Mouse (Mus musculus) hindbrain, embryonic 16.5 days (tissue): ENCODE data around the gene 1700001O22Rik. TPM values are rescaled to one million over a fixed set of nuclear protein-coding genes. Genes with fewer than 3 reads are reported as not detected.
A peak's percentile ranks its signal among the peaks of the same experiment; 100 is the strongest.

Experiments used
- ATAC-seq: fragments of 200-750 bp; cut with Nextera tagmentation; 2 replicates; pipeline ENCODE4 v1.8.0; 2017; ENCODE audit warnings: moderate TSS enrichment, moderate library complexity
- H3K27ac ChIP-seq: fragments of 300-500 bp; sonication (generic); 2 replicates; pipeline ENCODE4 v1.5.1; 2014; ENCODE audit warnings: low read depth, mild to moderate bottlenecking, control low read depth, low read length, moderate library complexity
- H3K27me3 ChIP-seq: fragments of 300-500 bp; sonication (generic); replicated peaks from 2 replicates; pipeline ENCODE4 v1.6.1; 2014; ENCODE audit warnings: low read length; ENCODE audit not compliant: control insufficient read depth, insufficient read depth
- H3K36me3 ChIP-seq: fragments of 300-500 bp; sonication (generic); 2 replicates; pipeline ENCODE4 v1.6.1; 2014; ENCODE audit warnings: mild to moderate bottlenecking, low read length, moderate library complexity, mixed read lengths; ENCODE audit not compliant: control insufficient read depth, insufficient read depth
- H3K4me1 ChIP-seq: fragments of 300-500 bp; sonication (generic); 2 replicates; pipeline ENCODE4 v1.6.1; 2014; ENCODE audit warnings: low read depth, low read length; ENCODE audit not compliant: control insufficient read depth, insufficient read depth
- H3K4me2 ChIP-seq: fragments of 300-500 bp; sonication (generic); 2 replicates; pipeline ENCODE4 v1.6.1; 2014; ENCODE audit warnings: mild to moderate bottlenecking, low read length, control low read depth, moderate library complexity
- H3K4me3 ChIP-seq: fragments of 300-500 bp; sonication (generic); 2 replicates; pipeline ENCODE4 v1.5.1; 2014; ENCODE audit warnings: mild to moderate bottlenecking, low read length, control low read depth, moderate library complexity
- H3K9ac ChIP-seq: fragments of 300-500 bp; sonication (generic); 2 replicates; pipeline ENCODE4 v1.6.1; 2014; ENCODE audit warnings: low read depth, mild to moderate bottlenecking, control low read depth, low read length, moderate library complexity
- H3K9me3 ChIP-seq: fragments of 300-500 bp; sonication (generic); 2 replicates; pipeline ENCODE4 v1.6.1; 2014; ENCODE audit warnings: mild to moderate bottlenecking, low read length, moderate library complexity; ENCODE audit not compliant: control insufficient read depth
- WGBS: fragments of 180-500 bp; shearing (Covaris S2); extraction: QIAGEN DNeasy Blood & Tissue Kit; methylation state at CpG from one replicate; pipeline ENCODE4 v1.1.7; 2014; 5-methylcytosine and 5-hydroxymethylcytosine counted together
- polyA plus RNA-seq: library from polyadenylated mRNA; unstranded; fragments of >200 nt; fragmentation: Nextera tagmentation; extraction: Ambion mirVana; gene quantifications from 2 replicates; pipeline ENCODE4 v1.2.1, GENCODE M21; 2015

Gene 1700001O22Rik
- polyA plus RNA-seq, 1 experiment from 2014 or later = 1.4 TPM

DNA sequence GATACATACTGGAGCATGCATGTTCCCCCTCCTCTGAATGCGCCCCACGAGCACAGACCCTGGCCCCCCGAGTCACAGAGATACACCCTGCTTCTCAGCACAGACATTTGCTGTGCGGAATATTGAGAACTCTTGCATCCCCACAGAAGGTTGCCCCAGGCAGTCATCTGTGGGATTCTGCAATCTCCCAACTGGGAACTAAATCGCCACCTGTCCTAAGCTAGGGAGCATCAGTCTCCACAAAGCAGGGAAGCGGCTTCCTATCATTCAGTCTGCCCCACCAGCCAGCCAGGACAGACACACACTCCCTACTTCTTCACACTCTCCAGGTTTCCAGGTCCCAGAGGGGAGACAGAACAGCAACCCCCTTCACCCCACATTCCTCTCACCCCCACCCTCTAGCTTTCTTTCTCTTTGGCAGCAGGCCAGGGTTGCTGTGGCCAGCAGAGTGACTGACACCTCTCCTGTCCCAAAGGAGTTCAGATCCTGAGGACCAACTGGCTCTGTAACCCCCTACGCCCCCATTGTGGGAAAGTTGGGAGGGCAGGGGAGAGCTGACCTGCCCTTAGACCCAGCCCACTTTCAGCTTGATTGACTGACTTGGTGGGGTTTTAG lies 35.7 kb downstream of the 1700001O22Rik start:
- peaks cover 4% of the 10 kb centered on the region for H3K9me3 ChIP-seq
- no peak overlapping the region for H3K9ac ChIP-seq
- WGBS = 65% methylated on average over 7 of the region's 7 CpGs
- H3K4me3 ChIP-seq = no peak overlapping the region
- no peaks in the 10 kb centered on the region for H3K27me3 ChIP-seq
- H3K27ac ChIP-seq = no peak overlapping the region
- H3K36me3 ChIP-seq = no peaks in the 10 kb centered on the region
- H3K4me2 ChIP-seq = no peak overlapping the region
- no peak for ATAC-seq
- peaks cover 19% of the 10 kb centered on the region for H3K4me1 ChIP-seq

- ATAC-seq = no peak
- Histone ChIP-seq H3K4me3 (no peak overlapping the region), H3K4me2 (no peak overlapping the region), H3K4me1 (peaks cover 7% of the 10 kb centered on the region), H3K9me3 (peaks cover 4% of the 10 kb centered on the region), H3K9ac (no peak overlapping the region; the same call in 1 of the 2 replicates), H3K27ac (no peak overlapping the region), H3K36me3 (no peaks in the 10 kb centered on the region), H3K27me3 (no peaks in the 10 kb centered on the region)
- 69% methylated on average over 5 of the region's 5 CpGs for WGBS
These were observed 37.0 kb downstream of the 1700001O22Rik start for GRCm38 (mm10) chr2:30766446-30766845.

GRCm38 (mm10) chr2:30760706-30761105 lies 42.8 kb downstream of the 1700001O22Rik start:
- H3K27me3 ChIP-seq = no peaks in the 10 kb centered on the region
- WGBS = 26% methylated on average over 6 of the region's 6 CpGs
- no peak overlapping the region for H3K4me3 ChIP-seq
- no peak overlapping the region for H3K4me2 ChIP-seq
- H3K9ac ChIP-seq = no peak overlapping the region
- ATAC-seq = 0 out of 2 replicates have a peak, but pooled peaks have one; percentile 10
- peaks cover 21% of the 10 kb centered on the region for H3K4me1 ChIP-seq
- H3K36me3 ChIP-seq = no peaks in the 10 kb centered on the region
- H3K9me3 ChIP-seq = peaks cover 4% of the 10 kb centered on the region
- no peak overlapping the region for H3K27ac ChIP-seq

DNA sequence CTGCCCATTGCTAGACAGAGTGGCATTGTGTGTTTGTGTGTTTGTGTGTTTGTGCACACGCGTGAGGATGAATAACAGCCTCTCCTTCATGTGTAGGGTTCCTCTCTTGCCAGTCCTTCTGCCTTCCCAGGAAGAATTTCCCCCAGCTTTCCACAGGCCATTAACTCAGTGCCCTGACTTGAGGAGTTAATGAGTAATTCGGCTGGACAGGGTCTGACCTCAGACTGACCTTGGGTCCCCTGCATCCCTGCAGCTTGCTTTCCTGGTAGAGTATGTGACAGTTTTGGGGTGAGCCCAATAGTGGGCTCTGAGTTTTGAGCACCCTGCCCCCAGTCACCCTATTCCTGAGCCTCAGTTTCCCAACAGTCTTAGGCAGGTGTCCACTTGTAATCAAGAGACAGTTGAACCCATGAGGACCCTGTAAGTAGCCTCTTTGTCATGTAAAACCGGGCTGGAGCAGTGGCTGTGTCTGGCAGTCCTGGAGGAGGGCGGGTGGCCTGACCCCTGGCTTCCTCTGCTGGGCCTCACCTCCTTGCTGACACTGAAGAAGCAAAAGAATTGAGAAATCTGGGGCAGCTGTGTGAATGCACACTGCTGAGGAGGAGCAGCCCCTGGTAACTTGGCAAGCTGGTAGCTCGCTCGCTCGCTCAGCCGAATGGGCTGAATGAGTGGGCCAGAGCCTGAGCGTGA lies 43.5 kb downstream of the 1700001O22Rik start:
- Histone ChIP-seq H3K27me3 (no peaks in the 10 kb centered on the region), H3K27ac (peak overlapping the region; percentile 17; the same call in 1 of the 2 replicates), H3K4me3 (no peak overlapping the region), H3K4me2 (no peak overlapping the region), H3K4me1 (peaks cover 21% of the 10 kb centered on the region), H3K9me3 (peaks cover 4% of the 10 kb centered on the region), H3K9ac (no peak overlapping the region), H3K36me3 (no peaks in the 10 kb centered on the region)
- ATAC-seq = peak; percentile 32
- 40% methylated on average over 10 of the region's 10 CpGs for WGBS

DNA sequence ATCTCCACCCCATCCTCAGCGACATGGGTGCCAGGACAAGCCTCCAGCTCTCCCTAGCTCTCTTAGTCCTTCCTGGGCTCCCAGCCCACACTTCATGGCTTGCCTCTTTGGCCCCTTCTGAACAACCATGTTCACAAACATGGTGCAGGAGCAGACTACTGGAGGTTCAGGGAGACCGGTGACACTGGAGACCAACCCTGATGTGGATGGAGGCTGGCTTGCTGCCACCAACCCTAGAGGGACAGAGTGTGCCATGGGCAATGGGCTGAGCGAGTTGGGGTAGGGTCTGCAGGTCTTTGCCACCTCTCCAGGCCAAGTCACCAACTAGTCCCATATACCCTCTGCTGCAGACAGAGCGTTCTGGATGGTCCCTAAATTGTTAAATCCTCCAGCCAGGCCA lies 44.0 kb downstream of the 1700001O22Rik start:
- no peak for ATAC-seq
- H3K27ac ChIP-seq = no peak overlapping the region
- H3K4me2 ChIP-seq = no peak overlapping the region
- H3K9ac ChIP-seq = no peak overlapping the region
- WGBS = 70% methylated on average over 4 of the region's 4 CpGs
- H3K4me1 ChIP-seq = peaks cover 21% of the 10 kb centered on the region
- no peaks in the 10 kb centered on the region; the same call in 1 of the 2 replicates for H3K9me3 ChIP-seq
- H3K4me3 ChIP-seq = no peak overlapping the region
- no peaks in the 10 kb centered on the region for H3K36me3 ChIP-seq
- no peaks in the 10 kb centered on the region for H3K27me3 ChIP-seq

DNA sequence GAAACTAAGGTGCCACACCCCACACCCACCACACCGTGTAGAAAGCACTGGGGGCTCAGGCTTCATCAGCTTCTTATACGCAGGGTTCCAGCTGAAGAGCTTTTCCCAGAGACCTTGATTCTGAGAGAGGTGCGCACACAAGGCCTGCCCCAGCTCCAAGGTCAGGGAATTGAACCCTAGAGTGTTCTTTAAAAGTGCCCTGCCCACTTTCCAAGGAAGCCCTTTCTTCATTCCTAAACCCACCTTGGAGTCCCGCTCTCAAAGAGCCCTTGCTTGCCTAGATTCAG lies 44.4 kb downstream of the 1700001O22Rik start:
- no peak for ATAC-seq
- H3K4me2 ChIP-seq = no peak overlapping the region
- H3K27me3 ChIP-seq = no peaks in the 10 kb centered on the region

GRCm38 (mm10) chr2:30758341-30759087 lies 44.9 kb downstream of the 1700001O22Rik start:
- Histone ChIP-seq H3K27me3 (no peaks in the 10 kb centered on the region), H3K4me1 (peaks cover 21% of the 10 kb centered on the region), H3K4me3 (no peak overlapping the region), H3K9ac (peak overlapping the region; percentile 47), H3K9me3 (no peaks in the 10 kb centered on the region; the same call in 1 of the 2 replicates), H3K36me3 (no peaks in the 10 kb centered on the region), H3K4me2 (peak overlapping the region; percentile 8; the same call in 1 of the 2 replicates), H3K27ac (peak overlapping the region; percentile 19)
- peak; percentile 81 for ATAC-seq
- 9% methylated on average over 17 of the region's 17 CpGs for WGBS

More for the DNA sequence above, 44.4 kb downstream of the 1700001O22Rik start:
- H3K9me3 ChIP-seq = no peaks in the 10 kb centered on the region; the same call in 1 of the 2 replicates
- H3K36me3 ChIP-seq = no peaks in the 10 kb centered on the region
- peaks cover 21% of the 10 kb centered on the region for H3K4me1 ChIP-seq
- H3K4me3 ChIP-seq = no peak overlapping the region
- H3K9ac ChIP-seq = no peak overlapping the region
- 51% methylated on average over 4 of the region's 4 CpGs for WGBS
- H3K27ac ChIP-seq = peak overlapping the region; percentile 19

- 88% methylated on average over 10 of the region's 10 CpGs for WGBS
- H3K9me3 ChIP-seq = no peaks in the 10 kb centered on the region
- ATAC-seq = no peak
- no peak overlapping the region for H3K27ac ChIP-seq
- no peaks in the 10 kb centered on the region for H3K36me3 ChIP-seq
- H3K4me3 ChIP-seq = no peak overlapping the region
- no peak overlapping the region for H3K9ac ChIP-seq
- no peaks in the 10 kb centered on the region for H3K27me3 ChIP-seq
- peaks cover 21% of the 10 kb centered on the region for H3K4me1 ChIP-seq
- no peak overlapping the region for H3K4me2 ChIP-seq
These were observed 46.3 kb downstream of the 1700001O22Rik start for GRCm38 (mm10) chr2:30756962-30757715.
